Mouse (Mus musculus) forebrain, embryonic 13.5 days (tissue): ENCODE measurements at regions not wholly inside any gene's neighbourhood (a gene's known extent, or its start where the extent isn't known, plus 50 kb on each side); places are given as distances from the start of the nearest gene placed in this dataset.
A peak's percentile ranks its signal among the peaks of the same experiment; 100 is the strongest.
"Not testable (repeated sequence)": the region's sequence is repeated elsewhere in the genome, so short reads cannot be mapped to it uniquely, and the experiment has no call there.

Experiments used
- ATAC-seq: fragments of 200-750 bp; cut with Nextera tagmentation; 2 replicates; pipeline ENCODE4 v1.8.0; 2017
- H3K27ac ChIP-seq: fragments of 300-500 bp; sonication (generic); 2 replicates; pipeline ENCODE4 v1.5.1; 2015; ENCODE audit warnings: inconsistent platforms, mild to moderate bottlenecking, moderate library complexity
- H3K27me3 ChIP-seq: fragments of 300-500 bp; sonication (generic); 2 replicates; pipeline ENCODE4 v1.6.1; 2015; ENCODE audit warnings: mild to moderate bottlenecking, inconsistent platforms
- H3K36me3 ChIP-seq: fragments of 300-500 bp; sonication (generic); 2 replicates; pipeline ENCODE4 v1.6.1; 2015; ENCODE audit warnings: mild to moderate bottlenecking, inconsistent platforms; ENCODE audit not compliant: poor library complexity, severe bottlenecking
- H3K4me1 ChIP-seq: fragments of 300-500 bp; sonication (generic); 2 replicates; pipeline ENCODE4 v1.6.1; 2015; ENCODE audit warnings: inconsistent platforms
- H3K4me2 ChIP-seq: fragments of 300-500 bp; sonication (generic); 2 replicates; pipeline ENCODE4 v1.6.1; 2015; ENCODE audit warnings: inconsistent platforms, mild to moderate bottlenecking, moderate library complexity
- H3K4me3 ChIP-seq: fragments of 300-500 bp; sonication (generic); 2 replicates; pipeline ENCODE4 v1.5.1; 2015; ENCODE audit warnings: mild to moderate bottlenecking, inconsistent platforms
- H3K9ac ChIP-seq: fragments of 300-500 bp; sonication (generic); 2 replicates; pipeline ENCODE4 v1.6.1; 2015; ENCODE audit warnings: mild to moderate bottlenecking, inconsistent platforms
- H3K9me3 ChIP-seq: fragments of 300-500 bp; sonication (generic); replicated peaks from 2 replicates; pipeline ENCODE4 v1.6.1; 2016; ENCODE audit warnings: inconsistent platforms
- WGBS: fragments of 180-500 bp; shearing (Covaris S2); methylation state at CpG from one replicate; pipeline ENCODE4 v1.1.7; 2015; 5-methylcytosine and 5-hydroxymethylcytosine counted together

GRCm38 (mm10) chr9:11328900-11329299 lies 424.3 kb upstream of the Cntn5 start:
- H3K4me3 ChIP-seq = no peak overlapping the region
- 90% methylated on average over 4 of the region's 4 CpGs for WGBS
- no peaks in the 10 kb centered on the region for H3K27me3 ChIP-seq
- no peaks in the 10 kb centered on the region for H3K36me3 ChIP-seq
- ATAC-seq = no peak
- H3K9ac ChIP-seq = no peak overlapping the region
- H3K4me2 ChIP-seq = no peak overlapping the region
- H3K9me3 ChIP-seq = no peaks in the 10 kb centered on the region
- no peaks in the 10 kb centered on the region for H3K4me1 ChIP-seq
- no peak overlapping the region for H3K27ac ChIP-seq

- no peak overlapping the region for H3K27ac ChIP-seq
- no peaks in the 10 kb centered on the region for H3K27me3 ChIP-seq
- WGBS = 91% methylated on average over 1 of the region's 1 CpGs
- H3K9ac ChIP-seq = no peak overlapping the region
- no peak for ATAC-seq
- H3K4me1 ChIP-seq = no peaks in the 10 kb centered on the region
- no peak overlapping the region for H3K4me3 ChIP-seq
- H3K4me2 ChIP-seq = no peak overlapping the region
- H3K9me3 ChIP-seq = no peaks in the 10 kb centered on the region
- H3K36me3 ChIP-seq = no peaks in the 10 kb centered on the region
Observed at GRCm38 (mm10) chr9:11317221-11317620, 412.6 kb upstream of the Cntn5 start.

- not testable (repeated sequence) for H3K27ac ChIP-seq, H3K27me3 ChIP-seq, H3K4me1 ChIP-seq, H3K36me3 ChIP-seq, H3K9ac ChIP-seq, H3K4me2 ChIP-seq, H3K9me3 ChIP-seq, H3K4me3 ChIP-seq, ATAC-seq
- WGBS = 94% methylated on average over 17 of the region's 17 CpGs
Observed at GRCm38 (mm10) chr9:11297116-11297515, 392.5 kb upstream of the Cntn5 start.

GRCm38 (mm10) chr9:11285135-11285534 lies 380.6 kb upstream of the Cntn5 start:
- H3K4me1 ChIP-seq = no peaks in the 10 kb centered on the region
- no peak overlapping the region for H3K4me3 ChIP-seq
- no peak overlapping the region for H3K4me2 ChIP-seq
- no peaks in the 10 kb centered on the region for H3K27me3 ChIP-seq
- no peak overlapping the region for H3K27ac ChIP-seq
- no peaks in the 10 kb centered on the region for H3K36me3 ChIP-seq
- no peak overlapping the region for H3K9ac ChIP-seq
- no peaks in the 10 kb centered on the region for H3K9me3 ChIP-seq
- 81% methylated on average over 4 of the region's 4 CpGs for WGBS
- peak; percentile 71 for ATAC-seq

GRCm38 (mm10) chr9:11284549-11284948 lies 380.0 kb upstream of the Cntn5 start:
- Histone ChIP-seq H3K36me3 (no peaks in the 10 kb centered on the region), H3K27ac (no peak overlapping the region), H3K4me3 (no peak overlapping the region), H3K9me3 (no peaks in the 10 kb centered on the region), H3K4me1 (no peaks in the 10 kb centered on the region), H3K4me2 (no peak overlapping the region), H3K9ac (no peak overlapping the region), H3K27me3 (no peaks in the 10 kb centered on the region)
- no peak; the same call in 1 of the 2 replicates for ATAC-seq
- 83% methylated on average over 1 of the region's 1 CpGs for WGBS

- H3K9ac ChIP-seq = no peak overlapping the region
- peak; percentile 80 for ATAC-seq
- H3K4me2 ChIP-seq = no peak overlapping the region
- 39% methylated on average over 5 of the region's 5 CpGs for WGBS
- H3K27ac ChIP-seq = no peak overlapping the region
- no peaks in the 10 kb centered on the region for H3K27me3 ChIP-seq
- H3K4me1 ChIP-seq = no peaks in the 10 kb centered on the region
- 0 out of 2 replicates have a peak, but pooled peaks cover 3% of the 10 kb centered on the region for H3K9me3 ChIP-seq
- H3K4me3 ChIP-seq = no peak overlapping the region
- H3K36me3 ChIP-seq = no peaks in the 10 kb centered on the region
Observed at GRCm38 (mm10) chr9:11279409-11280127, 375.0 kb upstream of the Cntn5 start.

- Histone ChIP-seq H3K4me2 (no peak overlapping the region), H3K9ac (no peak overlapping the region), H3K36me3 (no peaks in the 10 kb centered on the region), H3K4me3 (no peak overlapping the region), H3K9me3 (0 out of 2 replicates have a peak, but pooled peaks cover 3% of the 10 kb centered on the region), H3K27me3 (no peaks in the 10 kb centered on the region), H3K4me1 (no peaks in the 10 kb centered on the region), H3K27ac (no peak overlapping the region)
- 95% methylated on average over 22 of the region's 22 CpGs for WGBS
- no peak for ATAC-seq
Observed at GRCm38 (mm10) chr9:11277810-11278209, 373.2 kb upstream of the Cntn5 start.

- WGBS = 95% methylated on average over 4 of the region's 4 CpGs
- Histone ChIP-seq H3K27ac (no peak overlapping the region), H3K4me3 (no peak overlapping the region), H3K36me3 (no peaks in the 10 kb centered on the region), H3K4me2 (no peak overlapping the region), H3K9ac (no peak overlapping the region), H3K9me3 (0 out of 2 replicates have a peak, but pooled peaks cover 3% of the 10 kb centered on the region), H3K27me3 (no peaks in the 10 kb centered on the region), H3K4me1 (no peaks in the 10 kb centered on the region)
- no peak for ATAC-seq
Observed at GRCm38 (mm10) chr9:11276966-11277365, 372.4 kb upstream of the Cntn5 start.

- Histone ChIP-seq H3K4me2 (no peak overlapping the region), H3K27me3 (no peaks in the 10 kb centered on the region), H3K36me3 (no peaks in the 10 kb centered on the region), H3K27ac (no peak overlapping the region), H3K9me3 (no peaks in the 10 kb centered on the region), H3K4me3 (no peak overlapping the region), H3K4me1 (no peaks in the 10 kb centered on the region), H3K9ac (no peak overlapping the region)
- no peak for ATAC-seq
- 75% methylated on average over 1 of the region's 1 CpGs for WGBS
Observed at GRCm38 (mm10) chr9:11256848-11257247, 352.3 kb upstream of the Cntn5 start.

GRCm38 (mm10) chr9:11206829-11207228 lies 302.3 kb upstream of the Cntn5 start:
- WGBS = 82% methylated on average over 6 of the region's 6 CpGs
- H3K4me3 ChIP-seq = no peak overlapping the region
- ATAC-seq = peak; percentile 70
- H3K27me3 ChIP-seq = no peaks in the 10 kb centered on the region
- H3K4me2 ChIP-seq = no peak overlapping the region
- H3K4me1 ChIP-seq = no peaks in the 10 kb centered on the region
- H3K9ac ChIP-seq = no peak overlapping the region
- H3K9me3 ChIP-seq = no peaks in the 10 kb centered on the region
- no peak overlapping the region for H3K27ac ChIP-seq
- no peaks in the 10 kb centered on the region for H3K36me3 ChIP-seq

- Histone ChIP-seq H3K27me3 (no peaks in the 10 kb centered on the region), H3K27ac (no peak overlapping the region), H3K9ac (no peak overlapping the region), H3K4me3 (no peak overlapping the region), H3K9me3 (no peaks in the 10 kb centered on the region), H3K36me3 (no peaks in the 10 kb centered on the region), H3K4me1 (no peaks in the 10 kb centered on the region), H3K4me2 (no peak overlapping the region)
- ATAC-seq = no peak
Observed at GRCm38 (mm10) chr9:11206267-11206666, 301.7 kb upstream of the Cntn5 start.

GRCm38 (mm10) chr9:11192183-11192582 lies 287.6 kb upstream of the Cntn5 start:
- H3K9ac ChIP-seq = no peak overlapping the region
- 3% methylated on average over 2 of the region's 2 CpGs for WGBS
- H3K4me1 ChIP-seq = no peaks in the 10 kb centered on the region
- no peak overlapping the region for H3K27ac ChIP-seq
- H3K4me3 ChIP-seq = no peak overlapping the region
- no peaks in the 10 kb centered on the region for H3K36me3 ChIP-seq
- no peaks in the 10 kb centered on the region for H3K9me3 ChIP-seq
- no peak for ATAC-seq
- no peak overlapping the region for H3K4me2 ChIP-seq
- H3K27me3 ChIP-seq = no peaks in the 10 kb centered on the region

GRCm38 (mm10) chr9:11145799-11146198 lies 241.2 kb upstream of the Cntn5 start:
- no peak for ATAC-seq
- Histone ChIP-seq H3K4me2 (no peak overlapping the region), H3K9ac (no peak overlapping the region), H3K27ac (no peak overlapping the region), H3K4me1 (no peaks in the 10 kb centered on the region), H3K4me3 (no peak overlapping the region), H3K36me3 (no peaks in the 10 kb centered on the region), H3K27me3 (no peaks in the 10 kb centered on the region), H3K9me3 (no peaks in the 10 kb centered on the region)
- 73% methylated on average over 1 of the region's 1 CpGs for WGBS
